Mouse (Mus musculus): ENCODE results near the gene Plet1.
A peak's percentile ranks its signal among the peaks of the same experiment; 100 is the strongest.

Gene Plet1

GRCm38 (mm10) chr9:50536603-50537135 lies 42.3 kb downstream of the Plet1 start:
- no peak for DNase-seq (ENCODE audit: low spot score)

- no peak for DNase-seq (ENCODE audit: low spot score)
These were observed 43.0 kb downstream of the Plet1 start for GRCm38 (mm10) chr9:50537295-50537694.

- no peak for DNase-seq (ENCODE audit: low spot score)
These were observed 45.8 kb downstream of the Plet1 start for GRCm38 (mm10) chr9:50540170-50540569.

- DNase-seq (ENCODE audit: low spot score) = no peak
These were observed 48.1 kb downstream of the Plet1 start for GRCm38 (mm10) chr9:50542401-50542800.

GRCm38 (mm10) chr9:50547859-50548478 lies 53.6 kb downstream of the Plet1 start:
- peak; percentile 13 for DNase-seq (ENCODE audit: low spot score)

GRCm38 (mm10) chr9:50548936-50549335 lies 54.6 kb downstream of the Plet1 start:
- no peak for DNase-seq (ENCODE audit: low spot score)

GRCm38 (mm10) chr9:50552206-50552605 lies 57.9 kb downstream of the Plet1 start:
- DNase-seq (ENCODE audit: low spot score) = no peak

GRCm38 (mm10) chr9:50553547-50553946 lies 59.2 kb downstream of the Plet1 start:
- DNase-seq (ENCODE audit: low spot score) = no peak

- peak; percentile 59 for DNase-seq (ENCODE audit: low spot score)
These were observed 60.1 kb downstream of the Plet1 start, which contains the start of gene Il18 for GRCm38 (mm10) chr9:50554241-50555093. Gene Il18, plus strand, starts transcription at chr9:50554827.

- DNase-seq (ENCODE audit: low spot score) = no peak
These were observed 60.7 kb downstream of the Plet1 start, which contains the start of gene Bco2 for GRCm38 (mm10) chr9:50555094-50555446. Gene Bco2, minus strand, starts transcription at chr9:50555181.

Data from T-cell, adult 2 months (primary cell).